Mouse (Mus musculus): Measurements from ENCODE around the gene Mea1.

- TF ChIP-seq CTCF (IDR thresholded peaks at IDR 0.05; ENCODE audit: insufficient read depth, low read depth, low read length) (no peak), POLR2A (IDR thresholded peaks at IDR 0.05; ENCODE audit: insufficient read depth, low read depth, low read length) (no peak)
Measured at GRCm38 (mm10) chr17:46661351-46661750, 17.2 kb upstream of the Mea1 start.

Measured in olfactory bulb, adult 2 months (tissue).